Mouse (Mus musculus): ENCODE results near the gene Rab4a. TPM values are rescaled to one million over a fixed set of nuclear protein-coding genes. Genes with fewer than 3 reads are reported as not detected.

Gene Rab4a
- polyA plus RNA-seq, 1 experiment = 3.9 TPM

GRCm38 (mm10) chr8:123815325-123815724, 9.5 kb downstream of the Rab4a start:
- H3K4me3 ChIP-seq (ENCODE audit: insufficient read depth, low read depth, low read length) = no peak overlapping the region
- no peaks in the 10 kb centered on the region for H3K4me1 ChIP-seq (ENCODE audit: control insufficient read depth, insufficient read depth, insufficient read length, low read length)
- no peak overlapping the region for H3K27ac ChIP-seq (replicated peaks; ENCODE audit: low read depth, low read length)

GRCm38 (mm10) chr8:123816939-123817338, 11.2 kb downstream of the Rab4a start:
- no peak overlapping the region for H3K27ac ChIP-seq (replicated peaks; ENCODE audit: low read depth, low read length)

DNA sequence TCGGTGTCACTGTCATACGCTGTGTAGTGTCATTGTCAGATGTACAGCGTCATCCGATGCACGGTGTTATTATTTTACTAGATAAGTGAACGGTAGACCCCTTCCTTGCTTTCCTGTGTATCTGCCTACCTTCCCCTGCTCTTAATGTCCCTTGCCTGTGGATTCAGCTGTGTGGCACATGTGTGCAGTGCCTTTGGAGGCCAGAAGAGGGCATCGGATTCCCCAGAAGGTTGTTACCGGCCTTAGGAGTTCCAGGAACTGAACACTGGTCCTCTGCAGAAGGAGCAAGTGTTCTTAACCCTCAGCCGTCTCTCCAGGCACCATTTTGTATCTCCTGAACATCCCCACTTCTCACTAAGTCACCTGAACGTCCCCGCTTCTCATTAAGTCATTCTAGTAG, 12.0 kb downstream of the Rab4a start:
- Histone ChIP-seq H3K4me3 (ENCODE audit: insufficient read depth, low read depth, low read length) (no peak overlapping the region), H3K27ac (replicated peaks; ENCODE audit: low read depth, low read length) (no peak overlapping the region)

More at GRCm38 (mm10) chr8:123816939-123817338, 11.2 kb downstream of the Rab4a start:
- no peaks in the 10 kb centered on the region for H3K4me1 ChIP-seq (ENCODE audit: control insufficient read depth, insufficient read depth, insufficient read length, low read length)
- no peak overlapping the region for H3K4me3 ChIP-seq (ENCODE audit: insufficient read depth, low read depth, low read length)

DNA sequence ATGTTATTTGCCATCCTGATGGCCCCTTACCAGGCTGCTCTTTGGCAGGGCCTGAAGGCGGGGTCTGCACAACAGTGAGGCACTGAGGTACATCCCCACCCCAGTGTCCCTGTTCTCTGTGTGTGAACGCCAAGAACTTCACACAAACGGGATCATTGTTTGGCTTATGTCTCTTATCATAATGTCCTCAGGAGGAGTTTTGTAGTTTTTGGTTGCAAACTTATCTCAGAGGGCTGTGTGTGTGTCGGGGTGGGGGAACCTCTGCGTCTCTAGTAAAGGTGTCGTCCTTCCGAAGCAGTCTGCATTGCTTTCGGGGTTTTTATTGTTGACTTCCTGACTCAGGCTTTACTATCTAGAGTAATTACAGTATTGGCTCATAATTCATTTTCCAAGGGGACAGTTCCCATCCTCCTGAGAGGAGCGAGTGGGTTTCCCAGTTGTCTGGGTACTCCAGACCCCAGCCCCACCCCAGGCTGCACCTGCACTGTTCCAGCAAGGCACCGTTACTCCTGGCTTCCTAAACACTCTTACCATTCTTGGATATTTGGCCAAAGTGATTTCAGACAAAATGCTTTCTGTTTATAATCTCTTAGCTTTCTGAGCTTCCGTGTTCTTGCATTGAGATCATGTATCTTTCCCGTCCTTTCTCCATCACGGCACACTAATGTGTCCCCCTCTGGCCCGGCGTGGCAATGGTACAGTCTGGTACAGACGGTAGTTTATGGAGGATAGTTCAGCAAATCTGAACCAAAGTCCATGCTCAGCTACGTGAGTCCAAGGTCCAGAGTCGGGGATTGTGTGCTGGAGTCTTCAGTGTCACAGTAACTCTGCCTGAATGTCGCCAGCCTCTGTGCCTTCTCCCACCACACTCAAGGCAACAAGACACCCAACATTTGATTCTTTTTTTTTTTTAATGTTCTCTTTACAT, 14.2 kb downstream of the Rab4a start:
- Histone ChIP-seq H3K4me3 (ENCODE audit: insufficient read depth, low read depth, low read length) (no peak overlapping the region), H3K4me1 (ENCODE audit: control insufficient read depth, insufficient read depth, insufficient read length, low read length) (no peaks in the 10 kb centered on the region), H3K27ac (replicated peaks; ENCODE audit: low read depth, low read length) (no peak overlapping the region)

More for the DNA sequence above, 12.0 kb downstream of the Rab4a start:
- no peaks in the 10 kb centered on the region for H3K4me1 ChIP-seq (ENCODE audit: control insufficient read depth, insufficient read depth, insufficient read length, low read length)

DNA sequence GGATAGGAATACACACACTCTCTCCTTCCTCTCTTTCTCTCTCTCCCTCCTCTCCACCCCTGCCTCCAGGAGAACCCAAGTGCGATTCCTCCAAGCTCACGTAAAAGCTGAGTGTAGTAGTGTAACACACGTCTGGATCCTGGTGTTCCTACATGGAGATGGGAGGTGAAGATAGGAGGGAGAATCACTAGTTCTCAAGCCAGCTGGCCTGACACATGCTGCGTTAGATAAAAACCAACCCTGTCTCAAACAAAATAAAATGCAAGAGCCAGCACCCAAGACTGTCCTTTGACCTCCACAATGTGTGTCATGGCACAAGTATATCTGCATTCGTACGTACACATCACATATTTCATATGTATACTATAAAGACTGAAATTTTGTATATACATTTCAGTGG, 15.0 kb downstream of the Rab4a start:
- Histone ChIP-seq H3K4me1 (ENCODE audit: control insufficient read depth, insufficient read depth, insufficient read length, low read length) (no peaks in the 10 kb centered on the region), H3K27ac (replicated peaks; ENCODE audit: low read depth, low read length) (no peak overlapping the region), H3K4me3 (ENCODE audit: insufficient read depth, low read depth, low read length) (no peak overlapping the region)

- no peak overlapping the region for H3K4me3 ChIP-seq (ENCODE audit: insufficient read depth, low read depth, low read length)
- H3K27ac ChIP-seq (replicated peaks; ENCODE audit: low read depth, low read length) = no peak overlapping the region
- H3K4me1 ChIP-seq (ENCODE audit: control insufficient read depth, insufficient read depth, insufficient read length, low read length) = no peaks in the 10 kb centered on the region
These were observed 17.3 kb downstream of the Rab4a start for GRCm38 (mm10) chr8:123823111-123823510.

GRCm38 (mm10) chr8:123823532-123824123, 17.8 kb downstream of the Rab4a start:
- Histone ChIP-seq H3K4me1 (ENCODE audit: control insufficient read depth, insufficient read depth, insufficient read length, low read length) (no peaks in the 10 kb centered on the region), H3K4me3 (ENCODE audit: insufficient read depth, low read depth, low read length) (no peak overlapping the region), H3K27ac (replicated peaks; ENCODE audit: low read depth, low read length) (no peak overlapping the region)

GRCm38 (mm10) chr8:123826001-123826400, 20.2 kb downstream of the Rab4a start:
- Histone ChIP-seq H3K27ac (replicated peaks; ENCODE audit: low read depth, low read length) (no peak overlapping the region), H3K4me1 (ENCODE audit: control insufficient read depth, insufficient read depth, insufficient read length, low read length) (no peaks in the 10 kb centered on the region), H3K4me3 (ENCODE audit: insufficient read depth, low read depth, low read length) (no peak overlapping the region)

- H3K4me1 ChIP-seq (ENCODE audit: control insufficient read depth, insufficient read depth, insufficient read length, low read length) = no peaks in the 10 kb centered on the region
- no peak overlapping the region for H3K4me3 ChIP-seq (ENCODE audit: insufficient read depth, low read depth, low read length)
- no peak overlapping the region for H3K27ac ChIP-seq (replicated peaks; ENCODE audit: low read depth, low read length)
These were observed 21.0 kb downstream of the Rab4a start for GRCm38 (mm10) chr8:123826758-123827157.

DNA sequence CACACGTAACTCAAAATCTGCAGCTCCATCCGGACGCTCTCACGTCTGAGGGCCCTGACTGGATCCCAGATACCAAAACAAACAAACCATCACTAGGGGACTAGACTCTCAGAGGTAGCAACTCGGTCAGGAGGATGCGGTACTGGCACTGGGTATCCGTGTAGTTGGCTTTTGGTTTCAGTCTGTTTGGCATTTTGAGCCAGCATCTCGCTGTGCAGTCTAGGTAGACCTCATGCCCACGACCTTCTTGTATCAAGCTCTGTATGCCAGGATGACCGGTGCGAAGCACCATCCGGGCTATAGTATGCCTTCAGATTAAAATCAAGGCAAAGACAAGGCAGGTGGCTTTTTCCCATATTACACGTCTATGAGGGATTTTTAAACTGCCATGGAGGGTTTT, 21.7 kb downstream of the Rab4a start:
- no peak overlapping the region for H3K4me3 ChIP-seq (ENCODE audit: insufficient read depth, low read depth, low read length)
- H3K27ac ChIP-seq (replicated peaks; ENCODE audit: low read depth, low read length) = no peak overlapping the region
- H3K4me1 ChIP-seq (ENCODE audit: control insufficient read depth, insufficient read depth, insufficient read length, low read length) = no peaks in the 10 kb centered on the region

GRCm38 (mm10) chr8:123832757-123833156, 27.0 kb downstream of the Rab4a start:
- no peaks in the 10 kb centered on the region for H3K4me1 ChIP-seq (ENCODE audit: control insufficient read depth, insufficient read depth, insufficient read length, low read length)
- H3K4me3 ChIP-seq (ENCODE audit: insufficient read depth, low read depth, low read length) = no peak overlapping the region
- no peak overlapping the region for H3K27ac ChIP-seq (replicated peaks; ENCODE audit: low read depth, low read length)

- H3K4me1 ChIP-seq (ENCODE audit: control insufficient read depth, insufficient read depth, insufficient read length, low read length) = no peaks in the 10 kb centered on the region
- no peak overlapping the region for H3K4me3 ChIP-seq (ENCODE audit: insufficient read depth, low read depth, low read length)
- no peak overlapping the region for H3K27ac ChIP-seq (replicated peaks; ENCODE audit: low read depth, low read length)
These were observed 29.7 kb downstream of the Rab4a start for GRCm38 (mm10) chr8:123835451-123835850.

GRCm38 (mm10) chr8:123836354-123836753, 30.6 kb downstream of the Rab4a start:
- H3K4me1 ChIP-seq (ENCODE audit: control insufficient read depth, insufficient read depth, insufficient read length, low read length) = no peaks in the 10 kb centered on the region

DNA sequence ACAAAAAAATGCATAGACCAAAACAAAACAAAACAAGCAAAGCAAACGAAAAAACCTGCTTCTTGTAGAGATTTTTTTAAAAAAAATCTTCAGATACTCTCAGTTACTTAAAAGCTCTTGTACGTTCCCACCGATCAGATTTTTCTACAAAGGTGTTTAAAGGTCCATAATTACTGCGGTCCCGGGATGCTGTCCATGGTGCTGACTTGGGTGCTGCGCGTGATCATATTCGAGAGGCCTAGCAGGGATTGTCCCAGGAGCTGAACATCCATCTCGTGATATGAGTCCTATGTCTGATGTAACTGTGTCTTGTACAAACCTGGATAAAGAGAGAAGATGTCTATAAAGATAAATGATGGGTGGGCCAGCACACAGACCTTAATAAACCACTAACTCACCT, 32.7 kb downstream of the Rab4a start:
- no peaks in the 10 kb centered on the region for H3K4me1 ChIP-seq (ENCODE audit: control insufficient read depth, insufficient read depth, insufficient read length, low read length)
- no peak overlapping the region for H3K27ac ChIP-seq (replicated peaks; ENCODE audit: low read depth, low read length)
- H3K4me3 ChIP-seq (ENCODE audit: insufficient read depth, low read depth, low read length) = no peak overlapping the region

More at GRCm38 (mm10) chr8:123836354-123836753, 30.6 kb downstream of the Rab4a start:
- Histone ChIP-seq H3K27ac (replicated peaks; ENCODE audit: low read depth, low read length) (no peak overlapping the region), H3K4me3 (ENCODE audit: insufficient read depth, low read depth, low read length) (no peak overlapping the region)

DNA sequence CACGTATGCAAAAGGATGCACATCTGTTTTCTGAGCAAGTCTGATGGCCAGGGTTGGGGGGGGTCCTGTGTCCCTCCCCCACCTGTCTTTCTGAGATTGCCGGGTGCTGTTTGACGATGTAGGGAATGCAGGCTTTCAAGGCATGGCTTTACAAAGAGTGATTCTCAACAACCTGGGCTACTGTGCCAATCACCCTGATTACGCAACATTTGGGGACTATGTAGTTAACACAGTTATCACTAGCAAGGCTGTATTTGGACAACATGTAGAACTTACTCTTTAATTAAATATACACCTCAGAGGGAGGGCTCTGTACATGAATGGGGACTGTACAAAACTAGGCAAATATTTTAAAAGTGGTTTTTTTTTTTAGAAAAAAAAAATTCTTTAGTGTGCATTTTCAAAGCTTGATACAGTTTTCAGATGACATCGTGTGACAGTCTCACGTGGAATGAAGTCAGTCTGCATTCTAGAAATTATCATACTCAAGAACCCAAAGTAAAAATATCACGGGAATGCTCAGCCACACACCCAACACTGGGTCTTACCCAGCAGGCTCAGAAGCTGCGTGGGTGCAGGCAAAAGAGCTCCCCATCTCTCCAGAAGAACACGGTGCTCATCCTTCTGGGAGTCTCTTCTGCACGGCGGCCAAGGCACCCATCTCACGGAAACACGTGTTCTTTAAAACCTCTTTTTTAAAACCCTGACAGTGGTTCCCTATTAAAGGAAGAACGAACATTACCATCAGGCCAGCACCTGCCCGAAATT, 35.0 kb downstream of the Rab4a start:
- no peak overlapping the region for H3K27ac ChIP-seq (replicated peaks; ENCODE audit: low read depth, low read length)
- H3K4me3 ChIP-seq (ENCODE audit: insufficient read depth, low read depth, low read length) = no peak overlapping the region
- no peaks in the 10 kb centered on the region for H3K4me1 ChIP-seq (ENCODE audit: control insufficient read depth, insufficient read depth, insufficient read length, low read length)
